Mouse (Mus musculus) layer of hippocampus, adult 2 months (tissue): ENCODE results near the gene Ccdc175. TPM values are rescaled to one million over a fixed set of nuclear protein-coding genes. Genes with fewer than 3 reads are reported as not detected.

ENCODE experiments used
- DNase-seq, 2 experiments: peaks; one replicate each; pipeline ENCODE4 v3.0.0; 2022; ENCODE audit warnings: low spot score in 2 of 2
- H3K27ac ChIP-seq: fragments of 200-600 bp; 2 replicates; pipeline ENCODE4 v1.8.1; 2022
- H3K4me3 ChIP-seq: fragments of 200-600 bp; 2 replicates; pipeline ENCODE4 v1.8.1; 2022; ENCODE audit warnings: mild to moderate bottlenecking
- CTCF ChIP-seq: fragments of 200-600 bp; conservative IDR thresholded peaks from 2 replicates; pipeline ENCODE4 v1.8.1; 2022; ENCODE audit warnings: antibody characterized with exemption, mild to moderate bottlenecking, moderate library complexity
- long read RNA-seq, 2 experiments: library from polyadenylated mRNA; stranded (forward); transcript quantifications; one replicate each; pipeline ENCODE4 v2.0.0; 2021; ENCODE audit warnings: borderline mapping rate in 2 of 2
- total RNA-seq, 2 experiments: library from RNA; stranded (reverse); gene quantifications; 2 replicates each; pipeline ENCODE4 v1.2.3; 2021

Gene Ccdc175
- not detected for total RNA-seq
- long read RNA-seq, experiment 1 = 0 reads
- long read RNA-seq, experiment 2 = 0 reads

- TF ChIP-seq CTCF = no peak
- DNase-seq = no peak
- no peak within 1 kb of the TSS for H3K4me3 ChIP-seq
- H3K27ac ChIP-seq = no peak within 1 kb of the TSS
Measured at GRCm38 (mm10) chr12:72184929-72185328, at the start of gene Ccdc175. Gene Ccdc175, minus strand, starts transcription at chr12:72185029.

GRCm38 (mm10) chr12:72234151-72234550 is 49.3 kb upstream of the Ccdc175 start:
- peak overlapping the region; percentile 85 for H3K4me3 ChIP-seq
- TF ChIP-seq CTCF = no peak
- peak overlapping the region; percentile 95 for H3K27ac ChIP-seq
- no peak for DNase-seq

GRCm38 (mm10) chr12:72232826-72233790 is 48.3 kb upstream of the Ccdc175 start:
- no peak for DNase-seq
- peak overlapping the region; percentile 95 for H3K27ac ChIP-seq
- no peak for TF ChIP-seq CTCF
- peak overlapping the region; percentile 85 for H3K4me3 ChIP-seq

GRCm38 (mm10) chr12:72232176-72232575 is 47.3 kb upstream of the Ccdc175 start:
- DNase-seq = no peak
- TF ChIP-seq CTCF = no peak
- H3K4me3 ChIP-seq = peak overlapping the region; percentile 85
- peak overlapping the region; percentile 95 for H3K27ac ChIP-seq

GRCm38 (mm10) chr12:72229451-72230196 is 44.8 kb upstream of the Ccdc175 start:
- Histone ChIP-seq H3K27ac (peak overlapping the region; percentile 76), H3K4me3 (peak overlapping the region; percentile 2; the same call in 1 of the 2 replicates)
- no peak for TF ChIP-seq CTCF
- no peak for DNase-seq

GRCm38 (mm10) chr12:72227731-72228130 is 42.9 kb upstream of the Ccdc175 start:
- no peak for DNase-seq
- no peak for TF ChIP-seq CTCF
- Histone ChIP-seq H3K4me3 (no peak overlapping the region), H3K27ac (peak overlapping the region; percentile 61)

GRCm38 (mm10) chr12:72225371-72225770 is 40.5 kb upstream of the Ccdc175 start:
- Histone ChIP-seq H3K27ac (0 out of 2 replicates have a peak overlapping the region, but pooled peaks have one; percentile 61), H3K4me3 (no peak overlapping the region)
- no peak for DNase-seq
- TF ChIP-seq CTCF = no peak

GRCm38 (mm10) chr12:72223557-72224102 is 38.8 kb upstream of the Ccdc175 start:
- DNase-seq = no peak
- H3K4me3 ChIP-seq = no peak overlapping the region
- no peak overlapping the region for H3K27ac ChIP-seq
- TF ChIP-seq CTCF = no peak

GRCm38 (mm10) chr12:72213554-72213953 is 28.7 kb upstream of the Ccdc175 start:
- Histone ChIP-seq H3K4me3 (no peak overlapping the region), H3K27ac (peak overlapping the region; percentile 79)
- no peak for TF ChIP-seq CTCF
- DNase-seq = no peak

GRCm38 (mm10) chr12:72200828-72201227 is 16.0 kb upstream of the Ccdc175 start:
- no peak overlapping the region for H3K4me3 ChIP-seq
- peak overlapping the region; percentile 51 for H3K27ac ChIP-seq
- TF ChIP-seq CTCF = no peak
- DNase-seq = no peak

GRCm38 (mm10) chr12:72197925-72198486 is 13.2 kb upstream of the Ccdc175 start:
- peak in 1 of 2 experiments; percentile 35 for DNase-seq
- Histone ChIP-seq H3K27ac (no peak overlapping the region; the same call in 1 of the 2 replicates), H3K4me3 (no peak overlapping the region)
- TF ChIP-seq CTCF = no peak

- no peak for TF ChIP-seq CTCF
- no peak for DNase-seq
- Histone ChIP-seq H3K27ac (no peak overlapping the region), H3K4me3 (no peak overlapping the region)
Measured at GRCm38 (mm10) chr12:72197434-72197833, 12.6 kb upstream of the Ccdc175 start.
